Mouse (Mus musculus) fat pad, adult 2 months (tissue): ENCODE measurements around the gene Olfr1350.
"Not testable (repeated sequence)": the region's sequence is repeated elsewhere in the genome, so short reads cannot be mapped to it uniquely, and the experiment has no call there.

Source experiments
- DNase-seq: peaks from one replicate; pipeline ENCODE4 v3.0.0-alpha.2; 2011; ENCODE audit warnings: low read depth, low spot score; ENCODE audit errors: extremely low read depth

Olfr1350 gene

DNA sequence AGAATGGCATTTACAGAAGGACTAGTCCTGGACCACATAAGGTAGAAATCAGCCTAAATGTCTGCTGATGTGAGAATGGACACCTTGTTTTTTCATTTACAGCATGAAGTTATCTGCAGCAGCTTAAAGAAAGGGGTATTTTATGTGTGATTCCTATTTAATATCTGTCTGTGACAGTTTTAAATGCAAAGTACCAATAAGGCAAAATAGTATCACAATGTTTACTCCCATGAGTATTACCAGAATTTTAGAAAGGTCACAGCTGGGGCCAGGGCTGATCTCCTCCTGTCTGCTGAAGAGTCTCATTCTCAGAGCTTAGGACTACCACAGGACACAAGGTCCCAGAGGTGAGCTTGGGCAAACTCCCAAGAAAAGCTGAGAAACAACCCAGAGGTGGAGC is at the start of gene Olfr1350:
Gene Olfr1350, plus strand, starts transcription at position 301 of the 400 bp plus-strand sequence.
- no peak for DNase-seq

DNA sequence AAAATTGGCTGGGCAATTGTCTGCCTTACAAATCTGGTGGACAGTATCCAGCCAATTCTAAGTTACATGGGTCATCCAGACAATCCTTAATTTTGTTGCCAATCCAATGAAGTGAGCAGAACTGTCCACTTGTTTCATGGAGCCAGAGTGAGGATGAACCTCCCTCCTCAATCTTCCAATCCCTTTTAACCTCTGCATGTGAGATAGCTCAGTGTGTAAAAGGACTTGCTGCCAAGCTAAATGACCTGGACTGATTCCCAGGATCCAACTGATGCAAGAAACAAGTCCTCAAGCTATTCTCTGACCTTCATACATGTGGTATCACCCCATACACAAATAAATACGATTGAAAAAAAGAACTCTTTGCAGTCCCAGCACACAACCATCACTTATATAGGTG is 43.0 kb upstream of the Olfr1350 start:
- no peak for DNase-seq

DNA sequence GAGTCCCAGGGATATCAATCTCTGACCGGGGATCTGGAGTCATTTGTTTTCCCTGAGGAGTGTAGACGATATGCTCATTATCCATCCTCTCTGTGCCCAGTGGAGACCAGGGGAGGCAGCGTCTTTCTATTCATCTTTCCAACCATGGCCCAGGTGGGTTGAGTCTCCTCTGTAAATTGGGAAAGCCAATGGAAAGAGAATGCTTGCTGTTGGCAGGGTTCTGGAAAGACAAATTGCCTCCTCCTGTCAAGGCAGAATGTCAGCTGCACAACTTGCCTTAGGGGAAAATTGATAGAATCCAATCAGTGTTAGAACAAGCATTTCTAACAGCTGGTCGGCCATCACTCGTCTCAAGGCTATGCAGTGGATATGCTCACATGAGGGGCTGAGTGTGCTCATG is 41.8 kb upstream of the Olfr1350 start, which contains the start of gene Olfr1349:
Gene Olfr1349, minus strand, starts transcription at position 101 of the 400 bp plus-strand sequence.
- no peak for DNase-seq

DNA sequence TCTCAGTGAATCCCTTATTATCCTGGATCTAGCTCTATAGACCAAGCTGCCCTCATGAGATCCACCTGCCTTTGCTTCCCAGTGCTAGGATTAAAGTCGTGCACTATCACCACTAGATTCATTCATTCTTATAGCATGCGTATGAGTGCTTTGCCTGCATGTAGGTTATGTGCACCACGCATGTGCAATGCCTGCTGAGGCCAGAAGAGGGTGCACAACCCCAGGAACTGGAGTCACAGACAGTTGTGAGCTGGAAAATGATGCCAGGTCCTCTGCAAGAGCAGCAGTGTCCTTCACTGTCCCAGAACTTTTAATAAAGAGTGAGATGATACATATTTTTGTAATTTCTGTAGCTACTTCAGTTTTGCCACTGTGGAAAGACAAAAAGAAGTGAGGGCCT is 39.6 kb upstream of the Olfr1350 start:
- no peak for DNase-seq

DNA sequence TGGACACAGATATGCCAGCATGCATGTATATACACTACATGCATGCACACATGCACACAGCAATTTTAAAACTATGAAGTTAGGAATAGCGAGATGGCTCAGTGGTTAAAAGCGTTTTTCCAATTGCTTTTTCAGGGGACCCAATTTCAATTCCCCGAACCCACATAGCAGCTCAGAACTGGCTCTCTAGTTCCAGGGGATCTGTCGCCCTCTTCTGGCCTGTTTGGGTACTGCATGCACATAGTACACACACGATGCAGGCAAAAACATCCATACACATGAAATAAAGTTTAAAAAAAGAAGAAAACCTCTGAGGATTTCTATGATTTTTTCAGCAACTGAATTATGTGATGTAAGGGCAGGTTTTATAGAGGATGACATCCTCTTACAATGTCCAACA is 38.5 kb upstream of the Olfr1350 start:
- no peak for DNase-seq

DNA sequence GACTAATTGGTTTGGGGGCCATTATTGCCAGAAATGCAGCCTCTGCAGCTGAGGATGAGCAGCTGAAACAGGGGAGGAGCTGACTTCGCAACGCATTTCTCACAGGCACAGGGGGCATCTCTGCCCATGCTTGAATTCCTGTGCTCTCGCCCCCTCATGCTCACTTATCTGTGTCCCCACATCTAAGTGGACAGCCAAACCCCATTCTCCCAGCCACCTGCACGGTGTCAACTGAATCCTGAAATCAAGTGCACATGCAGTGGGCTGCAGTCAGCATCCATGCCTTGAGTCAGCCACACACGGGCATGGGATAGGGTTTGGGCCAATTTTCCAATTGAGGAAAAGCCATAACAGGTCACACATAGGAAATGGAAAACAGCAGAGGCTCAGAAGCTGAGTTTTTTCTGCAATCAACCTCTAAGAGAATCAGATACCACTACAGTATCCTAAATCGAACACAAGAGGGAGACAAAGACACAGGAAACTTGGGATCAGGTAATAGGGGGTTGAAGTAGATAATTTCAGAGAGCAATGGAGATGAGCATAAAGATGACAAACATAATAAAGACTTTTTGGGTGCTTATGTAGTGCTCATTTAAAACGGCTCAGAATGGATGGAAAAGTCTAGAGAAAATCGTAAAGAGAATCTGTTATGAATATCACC is 21.6 kb downstream of the Olfr1350 start:
- DNase-seq = no peak

DNA sequence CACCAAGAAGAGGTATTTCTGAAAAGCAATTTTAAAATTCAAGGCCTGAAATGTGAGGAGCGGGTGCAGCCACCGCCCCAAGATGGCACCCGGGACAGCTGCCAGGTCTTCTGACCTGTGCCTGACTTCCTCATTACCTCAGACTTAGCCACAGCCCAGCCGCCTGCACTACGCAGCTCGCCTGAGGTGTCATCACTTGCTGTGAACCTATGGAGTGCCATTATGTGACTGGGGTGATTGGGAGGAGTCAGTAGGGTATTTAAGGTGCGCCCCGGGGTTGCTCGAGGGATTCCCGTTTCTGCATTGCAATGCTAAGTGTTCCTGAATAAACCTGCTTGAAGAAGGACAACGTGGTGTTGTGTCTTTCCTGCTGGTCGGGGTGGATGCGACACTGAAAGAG is 24.1 kb downstream of the Olfr1350 start:
- DNase-seq = not testable (repeated sequence)

DNA sequence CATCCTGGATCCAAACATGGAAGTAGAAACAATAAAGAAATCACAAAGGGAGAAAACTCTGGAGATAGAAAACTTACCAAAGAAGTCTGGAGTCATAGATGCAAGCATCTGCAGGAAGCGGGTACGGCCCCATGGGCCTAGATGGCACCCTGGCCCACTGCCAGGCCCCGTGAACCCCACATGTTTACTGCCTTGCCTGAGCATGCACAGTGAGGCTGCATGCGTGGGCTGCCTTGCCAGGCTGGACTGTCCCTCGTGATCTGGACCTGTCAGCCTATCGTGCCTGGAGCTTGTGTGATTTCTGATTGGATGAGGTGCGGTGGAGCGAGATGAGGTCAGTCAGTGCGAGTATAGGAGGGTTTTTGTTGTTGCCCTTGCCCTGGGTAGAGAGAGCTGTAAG is 38.7 kb downstream of the Olfr1350 start:
- DNase-seq = no peak
